Mouse (Mus musculus) left cerebral cortex, adult 11 months (tissue): ENCODE data around the gene Olfr1368.
"Not testable (repeated sequence)": the region's sequence is repeated elsewhere in the genome, so short reads cannot be mapped to it uniquely, and the experiment has no call there.

Experiments used
- DNase-seq: peaks from one replicate; pipeline ENCODE4 v3.0.0; 2022; ENCODE audit warnings: low spot score

The Olfr1368 gene

DNA sequence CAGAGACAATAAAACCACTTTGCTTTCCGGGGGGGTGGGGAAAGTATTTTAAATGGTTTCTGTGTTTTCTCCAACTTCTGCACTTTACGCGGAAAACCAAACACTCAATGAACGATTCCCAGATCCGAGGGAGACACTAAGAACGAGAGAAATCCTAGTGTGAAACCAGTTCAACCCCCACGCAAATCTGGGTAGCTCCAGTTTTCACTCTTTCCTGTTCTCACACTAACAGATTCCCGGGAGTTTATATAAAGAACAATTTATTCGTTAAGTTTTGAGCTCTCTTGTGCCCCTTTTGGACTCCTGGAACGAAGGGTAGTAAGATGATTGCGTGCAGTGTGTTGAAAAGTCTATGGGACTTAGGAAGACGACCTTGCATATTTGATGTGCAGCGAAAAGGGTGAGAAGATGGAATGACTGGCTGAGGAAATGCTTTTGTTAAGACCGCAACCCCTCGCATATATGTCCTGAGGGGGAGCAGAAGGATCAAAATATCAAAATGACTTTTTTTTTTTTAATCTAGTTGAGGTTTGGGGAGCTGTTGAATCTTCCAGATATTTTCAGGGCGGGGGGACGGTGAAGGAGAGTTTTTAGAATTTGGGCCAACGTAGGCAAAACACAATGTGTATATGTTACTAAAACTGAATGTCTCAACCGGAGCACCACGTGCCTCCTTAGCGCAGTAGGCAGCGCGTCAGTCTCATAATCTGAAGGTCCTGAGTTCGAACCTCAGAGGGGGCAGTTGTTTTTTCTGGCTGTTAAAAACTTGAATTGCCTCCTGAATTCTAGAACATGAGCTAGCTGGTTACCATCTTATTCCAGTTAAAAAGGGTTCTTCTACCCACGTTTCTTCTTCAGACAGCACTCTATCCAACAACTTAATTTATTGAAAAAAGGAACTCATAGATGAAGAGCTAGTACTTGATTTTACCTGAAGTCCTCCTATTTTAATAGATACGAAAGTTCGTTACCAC is 21.6 kb upstream of the Olfr1368 start:
- no peak for DNase-seq

DNA sequence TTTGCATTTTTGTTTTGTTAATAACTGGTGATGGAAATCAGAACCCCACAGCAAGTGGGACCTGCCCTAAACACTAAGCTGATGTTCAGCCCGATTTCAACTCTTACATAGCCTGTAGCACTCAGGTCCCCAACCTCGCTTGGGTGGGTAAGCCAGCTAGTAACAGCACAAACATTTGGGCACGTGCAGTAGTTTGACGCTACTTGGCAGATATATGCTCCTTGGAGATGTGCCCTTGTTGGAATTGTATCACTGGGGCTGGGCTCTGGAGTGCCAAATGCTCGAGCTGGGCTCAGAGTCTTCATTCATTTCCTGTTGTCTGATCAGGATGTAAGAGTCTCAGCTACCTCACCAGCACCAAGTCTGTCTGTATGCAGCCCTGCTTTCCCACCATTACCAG is 16.9 kb upstream of the Olfr1368 start:
- DNase-seq, result no peak

DNA sequence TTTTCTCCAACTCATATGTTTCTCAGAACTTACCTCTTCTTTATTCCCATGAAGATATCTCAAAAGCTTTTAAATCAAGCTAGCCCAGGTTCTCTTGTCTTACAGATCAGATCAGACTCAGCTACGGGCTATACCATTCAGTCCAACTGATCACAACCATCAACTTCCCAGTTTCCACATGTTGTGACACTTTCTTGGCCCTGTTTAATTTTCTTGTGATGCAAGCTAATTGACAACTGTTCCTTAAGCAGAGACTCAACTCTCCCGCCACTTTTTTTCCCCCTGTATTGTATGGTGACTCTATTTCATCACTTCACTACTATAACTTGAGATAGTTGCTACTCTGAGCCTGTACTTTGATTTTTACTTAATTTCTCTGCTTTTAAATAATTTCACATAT is 15.9 kb upstream of the Olfr1368 start:
- no peak for DNase-seq

DNA sequence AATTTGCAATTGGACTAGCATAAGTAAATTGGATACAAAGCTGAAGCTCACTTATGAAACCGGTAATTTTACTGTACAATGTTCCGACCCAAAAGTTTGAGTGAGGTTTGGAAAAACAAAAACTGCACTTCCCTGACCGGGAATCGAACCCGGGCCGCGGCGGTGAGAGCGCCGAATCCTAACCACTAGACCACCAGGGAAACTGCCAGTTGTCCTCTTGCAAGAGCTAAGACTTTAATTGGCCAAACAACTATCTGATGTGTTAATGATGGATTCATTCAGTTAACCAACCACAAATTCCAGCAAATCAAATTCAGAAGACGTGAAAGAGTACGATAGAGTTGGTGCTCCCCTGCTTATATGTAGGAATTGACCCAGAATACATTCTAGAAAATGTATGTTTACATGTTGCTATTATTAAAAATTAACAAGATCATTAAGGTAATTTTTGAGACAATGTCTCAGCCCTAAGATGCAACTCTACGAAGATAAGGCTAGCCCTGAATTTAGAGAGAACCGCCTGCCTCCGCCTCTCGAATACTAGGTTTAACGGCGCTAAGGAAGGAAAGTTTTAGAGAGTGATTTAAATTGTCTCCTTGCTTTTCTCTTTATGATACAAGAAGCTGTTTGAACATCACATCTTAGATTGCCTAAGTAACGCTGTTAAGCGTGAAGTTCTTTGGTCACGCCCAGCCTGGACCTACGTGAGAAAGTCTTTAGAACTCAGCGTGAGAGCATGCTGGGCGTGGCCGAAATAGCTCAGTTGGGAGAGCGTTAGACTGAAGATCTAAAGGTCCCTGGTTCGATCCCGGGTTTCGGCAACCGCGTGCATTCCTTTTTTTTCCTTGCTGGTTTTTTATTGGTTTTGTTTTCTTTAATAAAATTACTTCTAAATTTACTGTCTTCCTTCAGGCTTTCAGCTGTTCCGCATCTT is 15.3 kb upstream of the Olfr1368 start:
- DNase-seq, result peak; percentile 86

DNA sequence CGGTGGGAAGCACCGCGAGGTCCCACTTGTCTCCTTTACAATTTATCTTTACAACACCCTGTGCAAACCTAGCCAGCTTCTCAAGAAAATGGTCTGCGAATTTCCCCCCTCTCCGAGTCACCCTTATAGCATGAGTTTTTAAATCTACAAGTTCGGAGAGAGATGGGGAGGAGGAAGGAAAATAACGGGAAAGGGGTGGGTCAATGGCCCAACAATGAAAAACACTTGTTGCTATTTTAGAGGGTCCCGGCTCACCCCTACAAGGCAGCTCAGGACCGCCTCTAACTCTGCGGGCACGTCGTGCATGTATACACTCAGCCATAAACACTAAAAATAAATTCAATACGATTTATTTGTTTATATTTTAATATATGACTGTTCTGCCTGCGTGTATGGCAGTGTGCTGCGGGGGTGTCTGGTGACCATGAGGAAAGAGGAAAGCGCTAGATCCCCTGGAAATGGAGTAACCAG is 14.4 kb upstream of the Olfr1368 start:
- DNase-seq, result no peak

DNA sequence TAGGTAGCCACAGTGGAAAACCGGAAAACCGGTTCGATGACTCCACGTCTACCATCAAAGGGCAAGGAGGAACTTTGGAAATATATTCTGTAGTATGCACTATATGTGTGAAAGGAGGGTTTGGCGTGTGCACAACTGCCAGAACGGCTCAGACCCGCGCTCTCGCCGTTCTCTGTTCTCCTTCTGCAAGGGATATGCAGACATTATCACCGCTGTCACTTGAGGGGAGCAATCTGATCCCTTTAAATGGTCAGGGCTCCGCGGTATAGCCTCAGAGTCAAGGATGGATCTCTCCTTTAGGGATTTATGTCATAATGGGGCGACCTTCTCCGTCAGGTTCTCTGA is 13.8 kb upstream of the Olfr1368 start:
- DNase-seq, result no peak

DNA sequence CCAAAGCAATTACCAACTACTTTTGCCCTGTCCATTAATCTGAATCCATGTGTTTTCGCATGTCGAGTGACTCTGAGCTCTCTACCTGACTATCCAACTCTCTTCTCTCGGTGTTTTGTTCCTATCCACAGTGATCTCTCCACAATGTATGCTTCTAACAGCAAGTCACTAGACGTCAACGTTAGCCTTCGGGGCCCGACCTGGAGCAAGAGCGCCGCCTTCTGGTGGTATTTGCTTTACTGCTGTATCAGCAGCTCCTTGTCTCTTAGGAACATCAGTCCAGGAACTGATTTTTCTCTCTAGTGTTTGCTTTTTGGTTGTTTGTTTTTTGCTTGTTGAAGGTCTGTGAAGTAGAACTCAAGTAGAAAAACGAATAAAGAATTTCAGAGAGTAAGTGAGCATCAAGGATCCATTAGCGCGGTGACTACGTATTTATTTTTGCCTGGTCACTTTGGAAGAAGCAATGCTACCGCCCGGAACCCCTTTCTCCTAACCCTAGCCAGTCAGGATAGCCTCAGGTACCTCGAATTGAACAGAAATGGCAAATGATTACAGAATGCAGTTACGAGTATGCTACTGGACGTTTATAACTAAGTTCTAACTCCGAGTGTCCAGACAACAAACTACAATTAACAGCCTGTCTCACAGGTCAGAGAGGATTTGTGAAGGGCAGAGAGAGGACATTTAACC is 13.3 kb upstream of the Olfr1368 start:
- DNase-seq, result no peak

DNA sequence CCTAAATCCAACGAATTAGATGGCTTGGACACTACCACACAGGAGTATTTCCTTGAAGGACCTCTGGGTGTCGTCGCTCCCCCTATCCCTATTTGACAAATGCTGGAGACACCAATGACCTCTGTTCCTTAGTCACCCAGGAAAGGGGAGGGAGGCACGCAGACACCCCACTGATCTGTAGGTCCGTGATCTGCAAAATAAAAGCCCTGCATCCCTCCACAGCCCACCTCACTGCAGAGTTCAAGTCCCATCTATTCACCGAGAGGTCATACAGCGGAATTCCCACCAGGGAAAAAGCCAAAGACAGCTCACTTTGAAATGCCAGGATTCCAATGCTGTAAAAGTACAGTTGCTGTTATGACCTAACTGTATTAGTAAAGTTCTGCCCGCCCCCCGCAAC is 12.4 kb upstream of the Olfr1368 start:
- no peak for DNase-seq

DNA sequence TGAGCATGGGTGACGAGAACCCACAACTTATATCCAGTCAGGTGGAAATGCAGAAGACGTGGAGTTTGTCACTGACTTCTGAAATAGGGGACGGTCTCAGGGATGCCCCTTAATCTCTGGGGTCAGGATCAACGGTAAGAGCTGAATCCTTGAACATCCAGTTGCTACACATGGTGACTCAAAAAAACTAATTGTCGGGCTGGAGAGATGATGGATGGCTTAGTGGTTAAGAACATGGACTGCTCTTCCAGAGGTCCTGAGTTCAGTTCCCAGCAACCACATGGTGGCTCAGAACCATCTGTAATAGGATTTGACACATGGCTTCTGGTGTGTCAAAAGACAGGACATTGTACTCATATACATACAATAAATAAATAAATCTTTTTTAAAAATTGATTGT is 10.2 kb upstream of the Olfr1368 start:
- DNase-seq, result no peak

DNA sequence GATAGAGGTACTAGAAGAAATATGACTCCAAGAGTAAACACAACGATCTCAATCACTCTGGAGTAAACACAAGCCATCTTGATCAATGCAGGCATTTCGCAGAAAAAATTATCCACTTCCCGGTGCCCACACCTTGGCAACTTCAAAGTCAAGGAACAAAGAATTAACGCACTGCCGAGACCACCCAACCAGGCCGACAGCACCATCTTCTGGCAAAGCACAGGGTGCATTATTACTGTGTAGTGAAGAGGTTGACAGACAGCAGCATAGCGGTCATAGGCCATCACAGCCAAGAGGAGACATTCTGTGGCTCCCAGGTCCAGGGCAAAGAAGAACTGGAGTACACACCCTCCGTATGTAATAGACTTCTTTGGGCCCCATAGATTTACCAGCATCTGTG is 3.2 kb downstream of the Olfr1368 start:
- DNase-seq, result no peak

DNA sequence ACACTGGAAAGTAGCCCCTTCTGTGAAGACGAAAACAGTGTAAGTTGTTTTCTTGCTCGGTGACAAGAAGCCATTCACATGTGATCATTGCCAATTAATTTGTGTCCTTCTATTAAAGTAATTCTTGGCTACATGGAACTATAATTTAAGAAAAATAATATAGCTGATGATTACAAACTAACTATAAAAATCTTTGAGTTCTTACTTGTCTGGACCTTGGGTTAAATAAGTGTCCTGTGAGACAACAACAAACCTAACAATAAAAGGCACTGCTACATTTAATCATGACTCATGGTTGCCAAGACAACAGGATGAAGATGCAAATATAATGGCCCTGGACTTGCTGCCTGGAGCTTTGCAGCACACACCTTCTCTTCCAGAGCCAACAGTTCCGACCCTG is 16.3 kb downstream of the Olfr1368 start, which contains the start of gene Olfr263:
Gene Olfr263, plus strand, starts transcription at position 301 of the 400 bp plus-strand sequence.
- not testable (repeated sequence) for DNase-seq

DNA sequence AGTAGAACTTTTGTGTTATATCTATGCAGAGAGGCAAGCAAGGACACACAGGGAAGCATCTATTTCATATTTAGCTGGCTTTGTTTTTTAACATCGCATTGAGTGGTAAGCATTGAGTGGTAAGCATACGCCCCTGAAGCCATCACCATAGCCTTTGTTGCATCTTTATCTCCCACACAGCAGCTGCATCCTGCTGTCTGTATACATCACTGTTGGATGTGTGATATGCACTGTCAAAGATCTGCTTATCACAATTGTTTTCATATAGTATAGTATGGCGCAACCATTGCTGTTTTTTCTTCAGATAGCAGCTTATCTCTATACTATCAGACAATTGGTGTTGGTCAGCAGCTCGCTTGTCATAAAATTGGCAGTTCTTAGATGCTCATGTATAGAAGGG is 31.5 kb downstream of the Olfr1368 start:
- DNase-seq, result no peak

DNA sequence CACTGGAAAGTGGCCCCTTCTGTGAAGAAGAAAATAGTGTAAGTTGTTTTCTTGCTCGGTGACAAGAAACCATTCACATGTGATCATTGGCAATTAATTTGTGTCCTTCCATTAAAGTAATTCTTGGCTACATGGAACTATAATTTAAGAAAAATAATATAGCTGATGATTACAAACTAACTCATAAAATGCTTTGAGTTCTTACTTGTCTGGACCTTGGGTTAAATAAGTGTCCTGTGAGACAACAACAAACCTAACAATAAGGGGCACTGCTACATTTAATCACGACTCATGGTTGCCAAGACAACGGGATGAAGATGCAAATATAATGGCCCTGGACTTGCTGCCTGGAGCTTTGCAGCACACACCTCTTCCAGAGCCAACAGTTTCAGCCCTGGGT is 34.5 kb downstream of the Olfr1368 start, which contains the start of gene Olfr1369-ps1:
Gene Olfr1369-ps1, plus strand, starts transcription at position 301 of the 400 bp plus-strand sequence.
- DNase-seq, result not testable (repeated sequence)

DNA sequence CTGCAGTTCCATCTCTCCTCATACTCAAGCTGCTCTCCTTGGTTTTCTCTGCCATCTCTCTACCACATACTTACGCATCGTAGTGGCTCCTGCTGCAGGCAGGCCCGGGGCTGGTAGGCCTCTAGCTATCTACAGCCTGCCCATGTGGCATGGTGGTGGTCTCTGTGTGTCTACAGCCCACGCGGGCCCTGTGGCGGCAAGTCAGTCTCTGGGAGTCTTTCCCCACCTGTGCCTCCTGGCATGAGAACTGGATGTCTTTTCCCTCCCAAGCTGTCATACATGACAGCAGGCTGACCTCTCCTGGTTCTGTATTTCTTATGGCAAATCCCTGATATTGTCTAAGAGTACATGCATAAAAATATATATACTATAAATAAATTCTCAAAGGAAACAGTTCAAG is 35.2 kb downstream of the Olfr1368 start:
- DNase-seq, result no peak

DNA sequence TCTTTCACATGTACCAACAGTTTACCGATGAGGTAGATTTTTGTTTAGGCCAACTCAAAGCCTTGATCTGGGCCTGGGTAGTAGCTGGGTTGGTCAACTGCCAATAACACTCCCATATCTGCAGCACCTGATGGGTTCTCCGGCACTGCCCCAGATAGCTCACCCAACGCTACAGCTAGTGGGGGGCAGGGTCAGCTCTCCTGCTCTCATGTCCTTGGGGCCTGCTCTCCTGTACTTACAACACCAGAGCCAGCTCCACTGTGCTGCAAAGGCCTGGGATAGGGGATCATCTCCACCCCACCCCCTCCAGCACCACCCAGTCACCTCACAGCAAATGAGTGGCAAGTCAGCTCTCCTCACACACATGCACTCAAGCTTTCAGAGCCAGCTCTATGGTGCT is 35.9 kb downstream of the Olfr1368 start:
- DNase-seq, result no peak
